In genomic region chr16:11423611-11424297, GRCm38 (mm10) we compare ENCODE assay signal across 8 mouse cellular contexts.
DNase-seq lines count a peak whose midpoint lies in the region; ATAC-seq and TF ChIP-seq lines count a peak whose summit lies in the region.
"Not testable (repeated sequence)": the region's sequence is repeated elsewhere in the genome, so short reads cannot be mapped to it uniquely, and the experiment has no call there.

No protein-coding gene starts in this region.

- intact Hi-C loops in gastrocnemius, adult 2 months (cut with DNase I), result loop anchor here (10.0 kb wide), 1 partner anchor 781 kb away; no protein-coding TSS in a partner anchor

- not testable (repeated sequence) for H3K27ac ChIP-seq in gastrocnemius, adult 2 months; kidney, adult 2 months (ENCODE audit: insufficient read depth, low read depth, low read length)

- DNase-seq in A20 (ENCODE audit: low read depth, low spot score) (peak; percentile 36), liver (peak; percentile 41)
- peak; percentile 22 to 37 for DNase-seq in adrenal gland, postnatal 36 days
- DNase-seq in cerebellum, postnatal 25 days, result peak; percentile 56 to 65
- peak; percentile 49 for DNase-seq in gastrocnemius, adult 2 months
- peak; percentile 43 for DNase-seq in kidney, adult 2 months
- peak; percentile 16 to 18 for DNase-seq in spleen, postnatal 36 days (ENCODE audit: low spot score in 2 of 2)

- WGBS in kidney, adult 2 months, result 92% methylated on average over 2 of the region's 2 CpGs

- not testable (repeated sequence) for TF ChIP-seq POLR2A in kidney, adult 2 months (IDR thresholded peaks at IDR 0.05; ENCODE audit: low read depth, low read length)

- H3K4me3 ChIP-seq in gastrocnemius, adult 2 months; kidney, adult 2 months (ENCODE audit: insufficient read depth, low read depth, low read length): not testable (repeated sequence)

- H3K36me3 ChIP-seq in kidney, adult 2 months (ENCODE audit: control insufficient read depth, insufficient read depth, low read length), result peaks cover 13% of the 10 kb centered on the region; the same call in 1 of the 2 replicates

- peak; percentile 63 for TF ChIP-seq CTCF in gastrocnemius, adult 2 months (IDR thresholded peaks at IDR 0.05)
- TF ChIP-seq CTCF in kidney, adult 2 months (conservative IDR thresholded peaks at IDR 0.05; ENCODE audit: insufficient read depth, insufficient read length, low read depth, low read length), result peak; percentile 52

- not testable (repeated sequence) for H3K4me1 ChIP-seq in kidney, adult 2 months (ENCODE audit: control insufficient read depth, insufficient read depth, low read length)

- ATAC-seq in monocyte, adult 5-6 weeks (replicated peaks; ENCODE audit: insufficient number of reproducible peaks, low FRiP score, low TSS enrichment, poor library complexity, severe bottlenecking), result peak; percentile 62

- H3K27me3 ChIP-seq in kidney, adult 2 months (replicated peaks; ENCODE audit: control insufficient read depth, insufficient read depth, low read length), result not testable (repeated sequence)
